Mouse (Mus musculus): ENCODE measurements at regions not wholly inside any gene's neighbourhood (a gene's known extent, or its start where the extent isn't known, plus 50 kb on each side); places are given as distances from the start of the nearest gene placed in this dataset.

DNA sequence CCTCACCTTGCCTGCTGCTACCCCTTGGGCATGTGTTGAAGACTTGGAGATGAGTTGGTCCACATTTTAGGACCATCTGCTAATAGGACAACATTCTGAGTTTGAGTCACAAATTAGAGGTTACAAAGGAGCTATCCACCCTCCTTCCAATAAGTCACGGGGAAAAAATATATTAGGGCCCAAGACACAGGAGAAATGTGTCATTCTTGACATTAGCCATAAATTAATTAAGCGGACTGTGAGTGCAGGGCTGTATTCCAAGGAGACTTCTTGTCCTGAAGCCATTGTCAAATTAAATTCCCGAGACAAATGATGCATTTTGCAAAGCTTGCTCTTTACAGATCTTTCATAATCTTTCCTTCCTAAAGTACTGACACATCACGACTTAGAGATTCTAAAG lies 79.2 kb downstream of the 1700020N01Rik start:
- WGBS: 79% methylated on average over 4 of the region's 4 CpGs
- no peak for ATAC-seq (replicated peaks; ENCODE audit: low FRiP score)

DNA sequence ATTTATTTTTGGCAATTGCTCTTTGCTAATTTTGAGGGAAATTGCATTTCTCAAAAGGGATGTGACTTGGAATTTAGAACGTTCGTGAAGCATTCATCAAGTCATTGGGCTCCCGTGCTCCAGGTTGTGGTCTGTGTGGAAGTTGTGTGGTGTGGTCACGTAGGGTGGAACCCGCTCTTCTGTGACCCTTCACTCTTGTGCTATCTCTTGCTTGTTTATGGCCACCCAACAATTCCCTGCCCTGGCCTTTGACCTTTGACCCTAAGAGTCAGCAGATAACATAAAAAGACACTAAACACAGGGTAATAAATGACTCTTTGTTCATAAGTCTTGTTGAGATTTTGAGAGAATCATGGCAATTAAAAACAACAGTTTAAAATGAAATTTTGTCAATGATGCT lies 79.7 kb downstream of the 1700020N01Rik start:
- DNase-seq (ENCODE audit: low spot score) (no peak), ATAC-seq (replicated peaks; ENCODE audit: low FRiP score) (no peak)
- H3K27me3 ChIP-seq (replicated peaks; ENCODE audit: control insufficient read depth, insufficient read depth, low read length): no peaks in the 10 kb centered on the region
- H3K9ac ChIP-seq (ENCODE audit: low read depth, low read length): no peak overlapping the region
- no peaks in the 10 kb centered on the region for H3K36me3 ChIP-seq (ENCODE audit: control insufficient read depth, insufficient read depth, low read length)
- H3K4me2 ChIP-seq: no peak overlapping the region
- H3K4me3 ChIP-seq (ENCODE audit: low read depth, low read length): no peak overlapping the region
- 62% methylated on average over 5 of the region's 5 CpGs for WGBS
- no peak overlapping the region for H3K27ac ChIP-seq (ENCODE audit: low read depth, low read length)
- H3K9me3 ChIP-seq (ENCODE audit: control insufficient read depth, low read length): no peaks in the 10 kb centered on the region
- no peaks in the 10 kb centered on the region for H3K4me1 ChIP-seq (replicated peaks; ENCODE audit: control insufficient read depth, insufficient read depth, low read length)

More for the DNA sequence above, 79.2 kb downstream of the 1700020N01Rik start:
- Histone ChIP-seq H3K4me1 (replicated peaks; ENCODE audit: control insufficient read depth, insufficient read depth, low read length) (no peaks in the 10 kb centered on the region), H3K4me2 (no peak overlapping the region), H3K4me3 (ENCODE audit: low read depth, low read length) (no peak overlapping the region), H3K36me3 (ENCODE audit: control insufficient read depth, insufficient read depth, low read length) (no peaks in the 10 kb centered on the region), H3K27me3 (replicated peaks; ENCODE audit: control insufficient read depth, insufficient read depth, low read length) (no peaks in the 10 kb centered on the region), H3K9ac (ENCODE audit: low read depth, low read length) (no peak overlapping the region), H3K9me3 (ENCODE audit: control insufficient read depth, low read length) (no peaks in the 10 kb centered on the region), H3K27ac (ENCODE audit: low read depth, low read length) (no peak overlapping the region)
- no peak for DNase-seq (ENCODE audit: low spot score)

- 85% methylated on average over 1 of the region's 1 CpGs for WGBS
These were observed 80.9 kb downstream of the 1700020N01Rik start for GRCm38 (mm10) chr10:21673831-21674230.

DNA sequence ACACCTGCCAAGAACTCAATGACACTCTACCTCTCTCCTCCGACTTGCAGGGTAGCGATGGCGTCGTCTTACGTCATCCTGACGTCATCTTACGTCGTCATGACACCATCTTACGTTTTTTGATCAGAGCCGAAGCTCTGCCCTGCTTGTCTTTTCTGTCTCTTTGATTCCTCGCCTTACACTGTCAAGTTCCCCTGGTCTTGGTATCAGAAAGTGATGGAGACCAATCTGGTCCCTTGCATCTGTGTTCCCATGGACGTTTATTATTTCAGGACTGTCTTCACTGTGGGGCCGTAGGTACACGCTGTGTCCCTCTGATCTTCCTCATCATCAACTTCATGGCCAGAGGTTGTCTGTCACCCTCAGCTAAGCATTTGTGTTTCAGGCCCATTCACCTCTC lies 82.8 kb downstream of the 1700020N01Rik start:
- H3K9me3 ChIP-seq (ENCODE audit: control insufficient read depth, low read length): no peaks in the 10 kb centered on the region
- H3K36me3 ChIP-seq (ENCODE audit: control insufficient read depth, insufficient read depth, low read length): no peaks in the 10 kb centered on the region
- no peaks in the 10 kb centered on the region for H3K4me1 ChIP-seq (replicated peaks; ENCODE audit: control insufficient read depth, insufficient read depth, low read length)
- no peaks in the 10 kb centered on the region for H3K27me3 ChIP-seq (replicated peaks; ENCODE audit: control insufficient read depth, insufficient read depth, low read length)
- no peak overlapping the region for H3K27ac ChIP-seq (ENCODE audit: low read depth, low read length)
- H3K4me2 ChIP-seq: no peak overlapping the region
- ATAC-seq (replicated peaks; ENCODE audit: low FRiP score) (no peak), DNase-seq (ENCODE audit: low spot score) (no peak)
- 89% methylated on average over 14 of the region's 14 CpGs for WGBS
- H3K4me3 ChIP-seq (ENCODE audit: low read depth, low read length): no peak overlapping the region
- no peak overlapping the region for H3K9ac ChIP-seq (ENCODE audit: low read depth, low read length)

More at GRCm38 (mm10) chr10:21673831-21674230, 80.9 kb downstream of the 1700020N01Rik start:
- Histone ChIP-seq H3K27me3 (replicated peaks; ENCODE audit: control insufficient read depth, insufficient read depth, low read length) (no peaks in the 10 kb centered on the region), H3K36me3 (ENCODE audit: control insufficient read depth, insufficient read depth, low read length) (no peaks in the 10 kb centered on the region), H3K4me3 (ENCODE audit: low read depth, low read length) (no peak overlapping the region), H3K4me2 (no peak overlapping the region), H3K27ac (ENCODE audit: low read depth, low read length) (no peak overlapping the region), H3K9ac (ENCODE audit: low read depth, low read length) (no peak overlapping the region), H3K9me3 (ENCODE audit: control insufficient read depth, low read length) (no peaks in the 10 kb centered on the region), H3K4me1 (replicated peaks; ENCODE audit: control insufficient read depth, insufficient read depth, low read length) (no peaks in the 10 kb centered on the region)
- no peak for ATAC-seq (replicated peaks; ENCODE audit: low FRiP score)
- no peak for DNase-seq (ENCODE audit: low spot score)

GRCm38 (mm10) chr10:21677911-21678310 lies 85.0 kb downstream of the 1700020N01Rik start:
- H3K9me3 ChIP-seq (ENCODE audit: control insufficient read depth, low read length): no peaks in the 10 kb centered on the region
- no peaks in the 10 kb centered on the region for H3K4me1 ChIP-seq (replicated peaks; ENCODE audit: control insufficient read depth, insufficient read depth, low read length)
- ATAC-seq (replicated peaks; ENCODE audit: low FRiP score): no peak
- H3K4me3 ChIP-seq (ENCODE audit: low read depth, low read length): no peak overlapping the region
- no peaks in the 10 kb centered on the region for H3K27me3 ChIP-seq (replicated peaks; ENCODE audit: control insufficient read depth, insufficient read depth, low read length)
- no peak for DNase-seq (ENCODE audit: low spot score)
- H3K9ac ChIP-seq (ENCODE audit: low read depth, low read length): no peak overlapping the region
- WGBS: 91% methylated on average over 9 of the region's 9 CpGs
- no peaks in the 10 kb centered on the region for H3K36me3 ChIP-seq (ENCODE audit: control insufficient read depth, insufficient read depth, low read length)
- no peak overlapping the region for H3K27ac ChIP-seq (ENCODE audit: low read depth, low read length)
- H3K4me2 ChIP-seq: no peak overlapping the region

DNA sequence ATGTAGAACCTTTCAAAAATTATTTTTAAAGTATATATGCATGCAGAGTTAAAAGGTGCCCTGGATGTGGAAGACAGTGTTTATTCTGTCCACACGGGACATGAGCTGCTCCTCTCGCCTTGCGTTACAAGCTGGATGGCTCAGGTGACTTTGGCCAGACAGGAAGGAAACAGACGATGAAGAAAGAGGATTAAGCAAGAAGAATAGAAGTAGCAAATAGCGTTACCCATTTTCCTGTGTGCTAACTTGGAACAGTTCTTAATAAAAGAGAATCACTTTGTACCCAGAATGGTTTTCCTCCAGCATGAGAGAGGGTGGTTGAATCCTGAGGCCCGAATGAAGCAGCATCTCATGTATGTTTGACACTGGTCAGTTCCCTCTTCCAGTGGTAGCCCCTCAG lies 85.4 kb downstream of the 1700020N01Rik start:
- H3K4me3 ChIP-seq (ENCODE audit: low read depth, low read length): no peak overlapping the region
- no peaks in the 10 kb centered on the region for H3K36me3 ChIP-seq (ENCODE audit: control insufficient read depth, insufficient read depth, low read length)
- no peaks in the 10 kb centered on the region for H3K9me3 ChIP-seq (ENCODE audit: control insufficient read depth, low read length)
- WGBS: 80% methylated on average over 6 of the region's 6 CpGs
- ATAC-seq (replicated peaks; ENCODE audit: low FRiP score): no peak
- no peaks in the 10 kb centered on the region for H3K27me3 ChIP-seq (replicated peaks; ENCODE audit: control insufficient read depth, insufficient read depth, low read length)
- no peak for DNase-seq (ENCODE audit: low spot score)
- H3K4me1 ChIP-seq (replicated peaks; ENCODE audit: control insufficient read depth, insufficient read depth, low read length): no peaks in the 10 kb centered on the region
- no peak overlapping the region for H3K9ac ChIP-seq (ENCODE audit: low read depth, low read length)
- no peak overlapping the region for H3K27ac ChIP-seq (ENCODE audit: low read depth, low read length)
- H3K4me2 ChIP-seq: no peak overlapping the region

DNA sequence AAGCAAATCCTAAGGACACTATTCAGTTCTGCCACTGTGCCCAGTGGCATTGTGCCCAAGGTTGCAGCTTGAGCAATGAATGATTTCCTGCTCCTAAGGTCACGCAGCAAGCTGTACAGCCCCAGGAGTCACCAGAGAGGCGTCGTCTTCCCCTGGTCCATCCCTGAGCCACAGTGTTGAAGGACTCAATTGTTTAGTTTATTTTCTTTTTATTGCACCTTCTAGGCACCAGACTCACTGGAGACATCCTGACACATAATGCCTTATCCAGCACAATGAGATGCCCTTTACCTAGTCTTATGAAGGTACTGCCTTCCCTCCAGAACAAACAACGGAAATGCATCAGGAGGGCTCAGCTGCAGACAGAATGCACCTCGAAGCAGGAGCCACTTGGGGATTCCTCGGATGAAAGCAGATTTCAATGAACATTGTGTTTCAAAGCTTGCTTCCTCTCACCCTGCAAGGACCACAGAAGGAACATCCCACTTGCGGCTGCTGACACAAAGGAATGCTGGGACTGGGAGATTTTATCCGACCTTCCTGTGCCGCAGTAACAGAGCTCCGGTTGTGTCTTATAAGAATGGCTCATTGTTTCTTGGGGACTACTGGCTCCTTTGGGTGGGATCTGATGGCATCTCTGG lies 86.0 kb downstream of the 1700020N01Rik start:
- Histone ChIP-seq H3K9ac (ENCODE audit: low read depth, low read length) (no peak overlapping the region), H3K9me3 (ENCODE audit: control insufficient read depth, low read length) (no peaks in the 10 kb centered on the region), H3K4me2 (no peak overlapping the region), H3K27ac (ENCODE audit: low read depth, low read length) (no peak overlapping the region), H3K36me3 (ENCODE audit: control insufficient read depth, insufficient read depth, low read length) (no peaks in the 10 kb centered on the region), H3K4me3 (ENCODE audit: low read depth, low read length) (no peak overlapping the region), H3K27me3 (replicated peaks; ENCODE audit: control insufficient read depth, insufficient read depth, low read length) (no peaks in the 10 kb centered on the region), H3K4me1 (replicated peaks; ENCODE audit: control insufficient read depth, insufficient read depth, low read length) (no peaks in the 10 kb centered on the region)
- DNase-seq (ENCODE audit: low spot score) (no peak), ATAC-seq (replicated peaks; ENCODE audit: low FRiP score) (no peak)
- WGBS: 73% methylated on average over 10 of the region's 10 CpGs

GRCm38 (mm10) chr10:21680789-21681188 lies 87.8 kb downstream of the 1700020N01Rik start:
- 50% methylated on average over 4 of the region's 4 CpGs for WGBS
- no peak overlapping the region for H3K4me3 ChIP-seq (ENCODE audit: low read depth, low read length)
- DNase-seq (ENCODE audit: low spot score) (no peak), ATAC-seq (replicated peaks; ENCODE audit: low FRiP score) (no peak)
- no peak overlapping the region for H3K9ac ChIP-seq (ENCODE audit: low read depth, low read length)
- peaks cover 2% of the 10 kb centered on the region; the same call in 1 of the 2 replicates for H3K4me1 ChIP-seq (replicated peaks; ENCODE audit: control insufficient read depth, insufficient read depth, low read length)
- no peaks in the 10 kb centered on the region for H3K27me3 ChIP-seq (replicated peaks; ENCODE audit: control insufficient read depth, insufficient read depth, low read length)
- no peak overlapping the region for H3K4me2 ChIP-seq
- H3K9me3 ChIP-seq (ENCODE audit: control insufficient read depth, low read length): no peaks in the 10 kb centered on the region
- H3K27ac ChIP-seq (ENCODE audit: low read depth, low read length): no peak overlapping the region
- H3K36me3 ChIP-seq (ENCODE audit: control insufficient read depth, insufficient read depth, low read length): no peaks in the 10 kb centered on the region

DNA sequence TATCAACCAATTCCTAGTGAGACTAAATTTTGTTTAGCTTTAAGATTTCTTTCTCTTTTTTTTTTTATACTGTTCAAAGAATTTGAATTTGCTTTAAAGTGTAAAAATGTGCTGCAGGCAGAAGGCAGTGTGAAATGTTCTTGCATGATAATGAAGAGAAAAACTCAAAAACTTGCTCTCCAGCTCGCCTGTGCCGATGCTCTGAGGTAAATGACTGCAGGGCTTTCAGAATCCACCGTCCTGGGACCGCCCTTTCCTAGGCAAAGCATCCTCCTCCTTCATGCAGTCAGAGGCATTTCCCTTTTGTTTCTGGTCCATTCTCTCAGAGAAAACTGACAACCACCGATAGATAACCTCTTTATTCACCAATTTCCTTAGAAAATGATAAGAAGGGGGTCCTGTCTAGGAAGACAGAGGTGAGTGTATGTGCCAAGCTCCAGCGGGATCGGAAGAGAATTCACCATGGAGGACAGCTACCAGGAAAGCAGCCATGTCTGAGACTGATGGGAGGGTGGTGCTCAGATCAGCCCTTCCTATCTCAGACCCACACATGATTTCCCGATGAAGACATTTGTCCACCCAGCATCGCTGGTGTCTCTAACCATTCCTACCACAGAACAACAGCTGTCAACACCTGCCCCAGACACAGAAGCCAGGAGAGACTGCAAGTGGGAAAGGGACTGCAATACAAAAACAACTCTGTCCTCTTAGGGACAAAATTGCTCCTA lies 91.5 kb downstream of the 1700020N01Rik start:
- H3K4me1 ChIP-seq (replicated peaks; ENCODE audit: control insufficient read depth, insufficient read depth, low read length): peaks cover 11% of the 10 kb centered on the region
- DNase-seq (ENCODE audit: low spot score) (no peak), ATAC-seq (replicated peaks; ENCODE audit: low FRiP score) (no peak)
- H3K9ac ChIP-seq (ENCODE audit: low read depth, low read length): no peak overlapping the region
- H3K9me3 ChIP-seq (ENCODE audit: control insufficient read depth, low read length): no peaks in the 10 kb centered on the region
- WGBS: 48% methylated on average over 9 of the region's 9 CpGs
- H3K4me3 ChIP-seq (ENCODE audit: low read depth, low read length): no peak overlapping the region
- H3K27ac ChIP-seq (ENCODE audit: low read depth, low read length): no peak overlapping the region
- H3K4me2 ChIP-seq: no peak overlapping the region
- no peaks in the 10 kb centered on the region for H3K27me3 ChIP-seq (replicated peaks; ENCODE audit: control insufficient read depth, insufficient read depth, low read length)
- H3K36me3 ChIP-seq (ENCODE audit: control insufficient read depth, insufficient read depth, low read length): no peaks in the 10 kb centered on the region
